Mouse (Mus musculus) heart, postnatal 14 days (tissue): ENCODE measurements around the gene BC052040. TPM values are rescaled to one million over a fixed set of nuclear protein-coding genes. Genes with fewer than 3 reads are reported as not detected.
A peak's percentile ranks its signal among the peaks of the same experiment; 100 is the strongest.

Experiments used
- DNase-seq, 2 experiments: peaks; one replicate each; pipeline ENCODE4 v3.0.0; 2021 to 2022
- intact Hi-C: fragments of 180-260 bp; cut with DNase I; formaldehyde crosslinking; loops from one replicate; pipeline ENCODE4 v1.15.1; 2025
- long read RNA-seq, 2 experiments: library from polyadenylated mRNA; stranded (forward); transcript quantifications; one replicate each; pipeline ENCODE4 v2.0.0; 2021
- total RNA-seq, 2 experiments: library from RNA; stranded (reverse); gene quantifications; 2 replicates each; pipeline ENCODE4 v1.2.3; 2021

The BC052040 gene
- 1 to 10 TPM; 1.7 to 2.3 TPM for total RNA-seq
- long read RNA-seq, experiment 1, partial matches to known transcripts = 0 of 1 reads
- long read RNA-seq, experiment 1, other reads (novel, unspliced or antisense) = 0 of 1 reads
- long read RNA-seq, experiment 2, partial matches to known transcripts = 0 of 1 reads
- long read RNA-seq, experiment 2, other reads (novel, unspliced or antisense) = 1 of 1 reads

GRCm38 (mm10) chr2:115581241-115581988, at the start of gene BC052040:
BC052040 (plus strand) TSS chr2:115581716.
- intact Hi-C loops = loop anchor here (5.0 kb wide), 1 partner anchor 481 kb away; no protein-coding TSS in a partner anchor
- peak; percentile 88 to 89 for DNase-seq

- DNase-seq = no peak
These were observed 43.4 kb upstream of the BC052040 start for GRCm38 (mm10) chr2:115538009-115538690.

GRCm38 (mm10) chr2:115538691-115539283, 42.7 kb upstream of the BC052040 start:
- intact Hi-C loops = no loop called here

More at GRCm38 (mm10) chr2:115538009-115538690, 43.4 kb upstream of the BC052040 start:
- intact Hi-C loops = no loop called here

GRCm38 (mm10) chr2:115539731-115540130, 41.8 kb upstream of the BC052040 start:
- intact Hi-C loops = no loop called here
- no peak for DNase-seq

More at GRCm38 (mm10) chr2:115538691-115539283, 42.7 kb upstream of the BC052040 start:
- no peak for DNase-seq

GRCm38 (mm10) chr2:115542401-115543123, 39.0 kb upstream of the BC052040 start:
- no peak for DNase-seq
- intact Hi-C loops = no loop called here

GRCm38 (mm10) chr2:115543212-115543611, 38.3 kb upstream of the BC052040 start:
- intact Hi-C loops = no loop called here
- DNase-seq = no peak

- intact Hi-C loops = no loop called here
- DNase-seq = no peak
These were observed 29.6 kb upstream of the BC052040 start for GRCm38 (mm10) chr2:115551901-115552300.

GRCm38 (mm10) chr2:115562155-115562827, 19.2 kb upstream of the BC052040 start:
- no peak for DNase-seq
- intact Hi-C loops = no loop called here

- intact Hi-C loops = no loop called here
- DNase-seq = no peak
These were observed 18.0 kb upstream of the BC052040 start for GRCm38 (mm10) chr2:115563436-115564093.

GRCm38 (mm10) chr2:115571996-115572395, 9.5 kb upstream of the BC052040 start:
- intact Hi-C loops = no loop called here
- DNase-seq = no peak

- DNase-seq = no peak
- intact Hi-C loops = no loop called here
These were observed 6.7 kb upstream of the BC052040 start for GRCm38 (mm10) chr2:115574802-115575201.

GRCm38 (mm10) chr2:115579171-115579900, 2.2 kb upstream of the BC052040 start:
- intact Hi-C loops = no loop called here
- no peak for DNase-seq

GRCm38 (mm10) chr2:115579976-115580375, 1.5 kb upstream of the BC052040 start:
- DNase-seq = no peak
- intact Hi-C loops = loop anchor here (5.0 kb wide), 1 partner anchor 482 kb away; no protein-coding TSS in a partner anchor

GRCm38 (mm10) chr2:115581989-115582608, 583 bp downstream of the BC052040 start:
- DNase-seq = no peak
- intact Hi-C loops = loop anchor here (5.0 kb wide), 1 partner anchor 480 kb away; no protein-coding TSS in a partner anchor

GRCm38 (mm10) chr2:115583776-115584175, 2.3 kb downstream of the BC052040 start:
- DNase-seq = no peak
- intact Hi-C loops = loop anchor here (5.0 kb wide), 1 partner anchor 479 kb away; no protein-coding TSS in a partner anchor

GRCm38 (mm10) chr2:115590602-115591001, 9.1 kb downstream of the BC052040 start:
- intact Hi-C loops = no loop called here
- no peak for DNase-seq

- DNase-seq = peak; percentile 48 to 63
- intact Hi-C loops = no loop called here
These were observed 11.2 kb downstream of the BC052040 start for GRCm38 (mm10) chr2:115592651-115593119.

- DNase-seq = no peak
- intact Hi-C loops = no loop called here
These were observed 15.5 kb downstream of the BC052040 start for GRCm38 (mm10) chr2:115597017-115597416.
